Mouse (Mus musculus) brain, embryonic 14.5 days (tissue): ENCODE data around the gene Arid1a.

Experiments
- CTCF ChIP-seq: fragments of 200-500 bp; IDR thresholded peaks from 2 replicates; pipeline ENCODE4 v1.5.1; 2012; ENCODE audit warnings: inconsistent platforms, mild to moderate bottlenecking, moderate library complexity, borderline replicate concordance; ENCODE audit not compliant: insufficient read depth, insufficient read length; ENCODE audit errors: extremely low read depth
- POLR2A ChIP-seq: fragments of 200-500 bp; IDR thresholded peaks from 2 replicates; pipeline ENCODE4 v1.6.1; 2012; ENCODE audit warnings: mild to moderate bottlenecking, inconsistent platforms, borderline replicate concordance; ENCODE audit not compliant: poor library complexity, insufficient read depth, insufficient read length, severe bottlenecking; ENCODE audit errors: extremely low read depth

GRCm38 (mm10) chr4:133665118-133665517 is 91.5 kb downstream of the Arid1a start:
- no peak for TF ChIP-seq CTCF
- TF ChIP-seq POLR2A = no peak
